ENCODE assay signal across 10 mouse cellular contexts in genomic region chr2:112339736-112340135, GRCm38 (mm10). TPM values are rescaled to one million over a fixed set of nuclear protein-coding genes. Genes with fewer than 3 reads are reported as not detected.
A peak's percentile ranks its signal among the peaks of the same experiment; 100 is the strongest.
DNase-seq lines count a peak whose midpoint lies in the region; ATAC-seq and TF ChIP-seq lines count a peak whose summit lies in the region.
"Had no signal": no experiment of that assay in that cellular context is flagged by ENCODE, and none has a peak within 500 bp of the region (broad histone marks: within the 10 kb centered on the region; RNA-seq: fewer than 3 reads in every experiment).

No protein-coding gene starts in this region.

- H3K4me3 ChIP-seq in kidney, postnatal 0 days (replicated peaks; ENCODE audit: low read depth, low read length) = no peak overlapping the region
- no peak overlapping the region for H3K4me3 ChIP-seq in ES-Bruce4 (ENCODE audit: low read depth, low read length)
- H3K4me3 ChIP-seq in intestine, embryonic 15.5 days (replicated peaks) = no peak overlapping the region
- H3K4me3 ChIP-seq: limb, embryonic 12.5 days had no signal

- H3K4me2 ChIP-seq in kidney, postnatal 0 days (ENCODE audit: low read length) = no peak overlapping the region
- no peak overlapping the region for H3K4me2 ChIP-seq in intestine, embryonic 15.5 days (replicated peaks)
- H3K4me2 ChIP-seq: limb, embryonic 12.5 days had no signal

- TF ChIP-seq POLR2A in ES-Bruce4 (IDR thresholded peaks at IDR 0.05; ENCODE audit: insufficient read depth, low read length) = no peak

- no peak for TF ChIP-seq EP300 in ES-Bruce4 (IDR thresholded peaks at IDR 0.05; ENCODE audit: insufficient read depth, low read depth, low read length)

- no peak overlapping the region for H3K9ac ChIP-seq in kidney, postnatal 0 days (ENCODE audit: low read depth, low read length)
- no peak overlapping the region for H3K9ac ChIP-seq in ES-Bruce4 (ENCODE audit: low read depth, poor library complexity, severe bottlenecking)
- H3K9ac ChIP-seq in intestine, embryonic 15.5 days = no peak overlapping the region
- H3K9ac ChIP-seq: limb, embryonic 12.5 days had no signal

- H3K27ac ChIP-seq in kidney, postnatal 0 days = no peak overlapping the region
- no peak overlapping the region for H3K27ac ChIP-seq in ES-Bruce4 (ENCODE audit: insufficient read depth, low read length)
- H3K27ac ChIP-seq in intestine, embryonic 15.5 days = no peak overlapping the region
- H3K27ac ChIP-seq: limb, embryonic 12.5 days had no signal

- no peaks in the 10 kb centered on the region for H3K9me3 ChIP-seq in kidney, postnatal 0 days (replicated peaks; ENCODE audit: low read length)
- no peaks in the 10 kb centered on the region for H3K9me3 ChIP-seq in ES-Bruce4 (replicated peaks; ENCODE audit: control insufficient read depth, insufficient read depth, low read length, poor library complexity, severe bottlenecking)
- no peaks in the 10 kb centered on the region for H3K9me3 ChIP-seq in intestine, embryonic 15.5 days
- H3K9me3 ChIP-seq: limb, embryonic 12.5 days had no signal

- ATAC-seq in kidney, postnatal 0 days (replicated peaks; ENCODE audit: low FRiP score, low read depth) = no peak
- ATAC-seq in megakaryocyte progenitor cell, adult 5-6 weeks (replicated peaks; ENCODE audit: poor library complexity) = peak; percentile 80
- no peak for ATAC-seq in erythroblast, adult 5-6 weeks (replicated peaks; ENCODE audit: low FRiP score, poor library complexity, severe bottlenecking)
- no peak for ATAC-seq in intestine, embryonic 15.5 days

- H3K27me3 ChIP-seq in kidney, postnatal 0 days (ENCODE audit: insufficient read depth, low read length) = no peaks in the 10 kb centered on the region
- no peaks in the 10 kb centered on the region for H3K27me3 ChIP-seq in ES-Bruce4 (ENCODE audit: control insufficient read depth, insufficient read depth, low read length, poor library complexity, severe bottlenecking)
- no peaks in the 10 kb centered on the region for H3K27me3 ChIP-seq in intestine, embryonic 15.5 days (replicated peaks)
- H3K27me3 ChIP-seq: limb, embryonic 12.5 days had no signal

- WGBS in kidney, postnatal 0 days = 90% methylated on average over 2 of the region's 2 CpGs
- WGBS in intestine, embryonic 15.5 days = 91% methylated on average over 2 of the region's 2 CpGs

- TF ChIP-seq CTCF in kidney, postnatal 0 days (IDR thresholded peaks at IDR 0.05; ENCODE audit: low read depth) = peak; percentile 53
- TF ChIP-seq CTCF in ES-Bruce4 (IDR thresholded peaks at IDR 0.05; ENCODE audit: low read depth, low read length) = peak; percentile 31

- no peak for DNase-seq in kidney, postnatal 0 days (ENCODE audit: low spot score)
- DNase-seq in kidney, adult 11 months = no peak
- peak; percentile 16 for DNase-seq in CD4-positive helper T cell, adult 2 months (ENCODE audit: low read depth, low spot score)
- DNase-seq: adrenal gland, adult 8-10 months; right cerebral cortex, postnatal 25 days had no signal

- peaks cover 17% of the 10 kb centered on the region; the same call in 1 of the 2 replicates for H3K36me3 ChIP-seq in kidney, postnatal 0 days (ENCODE audit: insufficient read depth, low read length)
- H3K36me3 ChIP-seq in ES-Bruce4 (ENCODE audit: control insufficient read depth, insufficient read depth, low read length, poor library complexity, severe bottlenecking) = no peaks in the 10 kb centered on the region; the same call in 1 of the 2 replicates
- H3K36me3 ChIP-seq in intestine, embryonic 15.5 days = peaks cover 11% of the 10 kb centered on the region

- no peaks in the 10 kb centered on the region for H3K4me1 ChIP-seq in kidney, postnatal 0 days (replicated peaks; ENCODE audit: insufficient read depth, low read length)
- H3K4me1 ChIP-seq in ES-Bruce4 (ENCODE audit: control insufficient read depth, insufficient read depth, low read length) = no peaks in the 10 kb centered on the region
- no peaks in the 10 kb centered on the region for H3K4me1 ChIP-seq in intestine, embryonic 15.5 days (replicated peaks)
- H3K4me1 ChIP-seq: limb, embryonic 12.5 days had no signal

RNA-seq across cellular contexts. Expression of gene Emc4, which starts 28.1 kb away (rescaled TPM):
- polyA plus RNA-seq in kidney, postnatal 0 days (2015; fragmentation: Nextera tagmentation; extraction: Ambion mirVana) = 127 and 141 TPM in 2 replicates
- polyA plus RNA-seq in ES-Bruce4 (2011; ENCODE audit: insufficient read depth, insufficient read length, low read depth, missing spikeins) = 53.4 and 66.7 TPM in 2 replicates
- total RNA-seq in megakaryocyte progenitor cell, adult 5-6 weeks (2015) = 97.1 and 106 TPM in 2 replicates
- total RNA-seq in megakaryocyte progenitor cell, adult 5-6 weeks (2017) = 73.0 and 77.6 TPM in 2 replicates
- 8.6 and 14.0 TPM in 2 replicates for total RNA-seq in erythroblast, adult 5-6 weeks (2015; ENCODE audit: low replicate concordance)
- 6.0 and 16.8 TPM in 2 replicates for total RNA-seq in erythroblast, adult 5-6 weeks (2017; ENCODE audit: low replicate concordance)
- 109 and 113 TPM in 2 replicates for polyA plus RNA-seq in intestine, embryonic 15.5 days (2015; fragmentation: Nextera tagmentation; extraction: Ambion mirVana)

RNA-seq across cellular contexts. Expression of gene Katnbl1, which starts 39.3 kb away (rescaled TPM):
- polyA plus RNA-seq in kidney, postnatal 0 days (2015; fragmentation: Nextera tagmentation; extraction: Ambion mirVana) = 33.8 and 35.2 TPM in 2 replicates
- 47.1 and 51.5 TPM in 2 replicates for polyA plus RNA-seq in ES-Bruce4 (2011; ENCODE audit: insufficient read depth, insufficient read length, low read depth, missing spikeins)
- total RNA-seq in megakaryocyte progenitor cell, adult 5-6 weeks (2015) = 20.3 and 24.7 TPM in 2 replicates
- total RNA-seq in megakaryocyte progenitor cell, adult 5-6 weeks (2017) = 15.7 and 20.2 TPM in 2 replicates
- 8.5 and 11.9 TPM in 2 replicates for total RNA-seq in erythroblast, adult 5-6 weeks (2015; ENCODE audit: low replicate concordance)
- total RNA-seq in erythroblast, adult 5-6 weeks (2017; ENCODE audit: low replicate concordance) = 2.0 and 8.1 TPM in 2 replicates
- polyA plus RNA-seq in intestine, embryonic 15.5 days (2015; fragmentation: Nextera tagmentation; extraction: Ambion mirVana) = 35.2 and 43.0 TPM in 2 replicates
